Mouse (Mus musculus) v-Abl transformed pro-B cells (cell line): ENCODE results near the gene Lamp3.
"Not testable (repeated sequence)": the region's sequence is repeated elsewhere in the genome, so short reads cannot be mapped to it uniquely, and the experiment has no call there.

Experiments
- in situ Hi-C, 2 experiments: fragments of 400-800 bp; cut with MboI; formaldehyde crosslinking; loops; one replicate each; pipeline ENCODE4 v1.15.1; 2025; ENCODE audit not compliant: unreplicated experiment in 2 of 2

Lamp3 gene

DNA sequence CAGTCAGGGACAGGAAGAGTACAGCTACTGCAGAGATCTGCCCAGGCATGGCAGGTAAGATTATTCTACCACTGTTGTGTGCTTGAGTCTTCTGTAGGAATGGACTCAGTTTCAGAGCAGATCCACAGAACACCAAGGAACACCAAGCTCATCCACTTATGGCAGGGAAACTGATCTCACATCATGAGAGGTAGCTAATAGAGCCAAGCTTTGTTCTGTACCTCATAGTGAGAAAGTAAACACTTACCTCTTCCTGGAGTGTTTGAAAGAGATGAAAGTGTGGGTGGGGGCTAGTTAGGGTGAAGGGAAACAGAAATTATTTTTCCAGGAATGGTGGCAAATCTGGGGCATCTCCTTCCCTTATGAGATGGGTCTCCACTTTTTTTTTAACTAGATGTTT is at the start of gene Lamp3:
Gene Lamp3, minus strand, starts transcription at position 160 of the 400 bp plus-strand sequence.
- in situ Hi-C loops = loop anchor here (25.0 kb wide), 1 partner anchor 719 kb away; no protein-coding TSS in a partner anchor

DNA sequence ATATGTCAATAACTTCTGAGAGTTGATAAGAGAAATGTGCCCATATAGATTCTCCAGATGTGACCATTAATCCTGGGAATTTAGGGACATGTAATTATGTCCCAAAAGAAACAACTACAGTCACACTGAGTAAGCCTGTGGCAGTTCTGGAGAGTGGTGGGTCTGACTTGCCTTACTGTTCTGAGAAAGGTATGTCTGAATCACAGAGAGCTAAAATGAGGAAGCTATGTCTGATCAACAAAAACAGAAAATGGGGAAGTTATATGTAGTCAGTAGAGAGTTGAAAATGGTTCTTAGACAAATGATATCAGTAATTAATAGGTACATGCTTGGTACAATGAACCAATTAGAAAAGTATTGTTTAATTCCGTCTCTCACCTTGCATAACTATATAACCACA is 26.7 kb upstream of the Lamp3 start:
- in situ Hi-C loops = loop anchor here in 1 of 2 experiments (5.0 kb wide), 2 partner anchors 114 to 354 kb away; no protein-coding TSS in a partner anchor

DNA sequence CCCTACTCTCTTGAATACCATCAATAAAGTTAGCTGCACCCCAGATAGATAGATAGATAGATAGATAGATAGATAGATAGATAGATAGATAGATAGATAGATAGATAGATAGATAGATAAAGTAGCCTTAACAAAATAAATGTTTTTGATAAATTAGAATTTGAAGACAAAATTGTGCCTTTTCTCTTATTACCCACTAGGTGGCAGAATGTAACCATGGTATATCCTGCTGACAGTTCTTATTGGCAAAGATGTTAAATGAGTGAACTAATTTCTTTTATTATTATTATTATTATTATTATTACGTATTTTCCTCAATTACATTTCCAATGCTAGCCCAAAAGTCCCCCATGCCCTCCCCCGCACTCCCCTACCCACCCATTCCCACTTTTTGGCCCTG is 18.0 kb upstream of the Lamp3 start:
- in situ Hi-C loops = loop anchor here (5.0 to 25.0 kb wide), 6 partner anchors 123 to 737 kb away; partner anchors contain the start of genes Klhl24 (in 1 of the 2) and Parl (in 1 of the 2)

DNA sequence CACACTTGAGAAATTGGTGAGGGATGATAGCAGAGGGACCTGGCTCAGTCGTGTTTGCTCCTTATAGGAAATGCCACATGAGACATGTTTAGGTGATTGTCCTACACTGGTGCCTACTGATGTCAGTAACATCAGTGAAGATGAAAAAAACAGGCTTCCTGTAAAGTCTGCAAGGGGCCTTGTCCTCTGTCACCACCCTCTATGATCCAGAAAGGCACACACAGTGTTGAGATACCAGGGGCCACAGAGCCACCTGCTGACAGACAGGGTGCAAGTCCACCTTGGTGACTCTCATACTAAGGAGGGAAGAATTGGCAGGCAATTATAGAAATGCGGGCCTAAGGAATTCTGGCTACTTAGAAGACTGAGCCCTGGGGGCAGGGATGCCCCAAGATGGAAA is 14.8 kb upstream of the Lamp3 start:
- in situ Hi-C loops = loop anchor here (5.0 to 25.0 kb wide), 6 partner anchors 126 to 734 kb away; partner anchors contain the start of genes Klhl24 (in 1 of the 2) and Parl (in 1 of the 2)

DNA sequence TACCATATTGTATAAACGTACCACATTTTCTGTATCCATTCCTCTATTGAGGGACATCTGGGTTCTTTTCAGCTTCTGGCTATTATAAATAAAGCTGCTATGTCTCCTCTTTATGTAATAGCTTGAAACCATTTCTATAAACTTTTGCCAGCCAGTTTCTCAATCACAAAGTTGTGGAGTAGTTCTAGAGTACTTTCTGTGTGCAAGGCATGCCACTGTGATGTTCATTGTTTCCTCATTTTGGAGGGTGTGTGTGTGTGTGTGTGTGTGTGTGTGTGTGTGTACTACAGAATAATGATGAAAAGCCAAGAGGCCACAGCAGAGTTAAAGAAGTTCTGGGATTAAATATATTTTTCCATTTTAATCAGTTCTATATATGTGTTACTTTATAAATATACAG is 1.2 kb upstream of the Lamp3 start:
- in situ Hi-C loops = loop anchor here (25.0 kb wide), 1 partner anchor 720 kb away; no protein-coding TSS in a partner anchor

DNA sequence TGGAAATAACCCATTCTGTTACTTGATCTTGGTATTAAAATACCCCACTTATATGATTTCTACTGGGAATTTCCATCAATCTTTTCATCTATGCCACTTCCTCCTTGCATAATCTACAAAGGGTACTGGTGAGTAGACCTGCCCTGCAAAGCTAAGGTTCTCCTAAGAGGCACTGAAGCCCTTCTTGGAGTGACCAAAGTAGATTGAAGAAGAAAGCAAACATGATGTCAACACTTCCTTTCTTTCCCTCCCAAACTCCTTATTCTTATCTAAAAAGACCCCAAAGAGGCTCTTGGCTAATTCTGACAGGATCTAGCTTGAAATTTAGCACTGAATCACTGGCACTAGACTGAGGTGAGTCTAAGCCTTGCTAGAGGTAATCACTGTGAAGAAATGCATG is 7.0 kb downstream of the Lamp3 start:
- in situ Hi-C loops = no loop called here

DNA sequence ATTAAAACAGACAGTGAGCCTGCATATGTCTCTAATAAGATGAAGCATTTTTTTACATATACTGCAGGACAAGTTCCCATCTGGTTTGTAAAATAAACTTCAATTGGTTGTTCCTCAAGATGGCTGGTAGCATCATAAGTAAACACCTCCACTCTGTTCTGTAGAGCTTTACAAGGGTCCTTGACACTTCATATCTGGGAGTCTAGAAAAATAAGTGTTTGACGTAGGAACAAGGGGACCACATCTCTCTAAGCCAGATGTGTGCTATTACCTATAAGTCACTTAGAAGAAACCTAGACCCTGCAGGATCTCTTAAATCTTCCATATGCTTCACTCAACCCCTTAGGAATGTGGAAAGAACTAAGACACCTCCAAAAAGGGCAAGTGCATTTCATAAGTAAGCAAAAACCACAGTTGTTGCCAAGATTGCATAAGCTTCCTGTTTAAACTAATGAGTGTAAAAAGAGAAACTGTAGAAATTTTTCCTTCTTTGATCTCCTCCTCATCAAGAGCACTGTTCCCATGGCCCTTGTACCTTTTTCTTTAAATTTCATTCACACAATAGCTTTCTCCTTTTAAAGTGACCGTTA is 35.3 kb downstream of the Lamp3 start:
- in situ Hi-C loops = loop anchor here (25.0 kb wide), 1 partner anchor 534 kb away; no protein-coding TSS in a partner anchor

DNA sequence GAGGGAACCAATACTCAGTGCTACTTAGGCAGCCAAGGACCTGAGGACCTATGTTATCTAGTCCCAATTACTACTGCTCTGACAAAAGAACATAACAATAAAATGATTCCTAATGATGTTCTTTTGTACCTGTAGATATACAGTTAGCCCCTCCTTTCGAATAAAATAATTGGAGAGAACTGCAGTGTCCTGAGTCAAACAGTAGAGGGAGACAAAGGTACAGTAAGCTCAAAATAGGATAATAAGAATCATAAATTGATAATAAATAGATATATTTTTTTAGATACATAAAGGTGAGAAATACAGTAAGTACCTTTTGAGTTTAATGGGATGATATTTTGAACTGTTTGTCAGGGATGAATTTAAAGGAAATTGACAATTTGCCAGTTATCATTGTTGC is 39.9 kb downstream of the Lamp3 start:
- in situ Hi-C loops = loop anchor here (10.0 to 25.0 kb wide), 2 partner anchors 529 to 638 kb away; partner anchors contain the start of gene Parl (in 1 of the 2)

DNA sequence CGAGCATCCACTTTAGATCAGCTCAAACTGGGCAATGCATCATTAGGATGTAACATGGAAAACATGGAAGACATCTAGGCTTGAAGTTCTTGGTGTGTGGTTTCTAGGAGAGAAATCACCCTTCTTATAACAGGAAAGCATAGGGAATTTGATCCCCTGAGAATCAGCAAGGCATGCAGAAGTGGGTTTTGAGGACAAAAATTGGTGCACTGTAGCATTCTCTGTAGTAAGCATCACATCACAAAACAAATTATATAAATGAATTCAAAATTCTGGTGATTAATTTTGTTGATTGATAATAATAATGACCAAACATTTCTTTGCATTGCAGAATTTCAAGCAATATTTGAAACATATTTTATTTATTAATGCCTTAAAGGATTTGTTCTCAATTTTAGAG is 76.4 kb downstream of the Lamp3 start, which contains the start of gene Olfr171:
Gene Olfr171, minus strand, starts transcription at position 101 of the 400 bp plus-strand sequence.
- in situ Hi-C loops = no loop called here

DNA sequence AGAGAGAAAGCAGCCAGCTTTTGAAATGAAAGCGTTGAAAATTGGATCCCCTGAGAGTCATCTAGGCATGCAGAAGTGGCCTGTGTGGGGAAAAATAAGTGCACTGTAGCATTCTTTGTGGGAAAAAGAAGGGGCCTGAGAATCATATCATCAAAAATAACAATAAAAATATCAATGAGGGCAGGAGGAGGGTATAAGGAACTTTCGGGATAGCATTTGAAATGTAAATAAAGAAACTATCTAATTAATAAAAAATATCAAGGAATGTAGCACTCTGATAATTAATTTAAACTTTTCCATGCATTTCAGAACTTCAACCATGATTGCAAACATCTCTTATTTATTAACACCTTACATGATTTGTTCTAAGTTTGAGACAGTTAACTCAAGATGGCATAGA is 94.4 kb downstream of the Lamp3 start, which contains the start of gene Olfr170:
Gene Olfr170, minus strand, starts transcription at position 101 of the 400 bp plus-strand sequence.
- in situ Hi-C loops = not testable (repeated sequence)
